Mouse (Mus musculus) layer of hippocampus, adult 9-10 months (tissue): ENCODE measurements at regions not wholly inside any gene's neighbourhood (a gene's known extent, or its start where the extent isn't known, plus 50 kb on each side); places are given as distances from the start of the nearest gene placed in this dataset.
"Not testable (repeated sequence)": the region's sequence is repeated elsewhere in the genome, so short reads cannot be mapped to it uniquely, and the experiment has no call there.

Source experiments
- DNase-seq: peaks from one replicate; pipeline ENCODE4 v3.0.0; 2022; ENCODE audit warnings: low spot score

DNA sequence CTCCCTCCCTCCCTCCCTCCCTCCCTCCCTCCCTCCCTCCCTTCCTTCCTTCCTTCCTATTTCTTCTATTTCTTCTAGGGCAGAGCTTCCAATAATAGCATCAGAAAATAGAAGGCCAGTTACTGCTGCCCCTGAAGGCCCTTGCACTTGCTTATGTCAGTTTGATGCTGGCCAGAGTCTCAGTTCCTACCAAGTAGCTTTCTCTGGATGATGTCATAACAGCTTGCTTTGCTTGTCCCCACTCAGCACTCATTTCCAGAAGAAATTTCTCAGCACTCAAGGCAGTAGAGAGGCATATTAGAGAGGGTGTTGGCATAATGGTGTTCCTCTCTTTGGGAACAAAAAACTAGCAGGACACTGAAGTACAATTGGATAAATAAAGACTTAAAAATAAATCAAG is 811.6 kb upstream of the 4930444P10Rik start:
- DNase-seq: no peak

DNA sequence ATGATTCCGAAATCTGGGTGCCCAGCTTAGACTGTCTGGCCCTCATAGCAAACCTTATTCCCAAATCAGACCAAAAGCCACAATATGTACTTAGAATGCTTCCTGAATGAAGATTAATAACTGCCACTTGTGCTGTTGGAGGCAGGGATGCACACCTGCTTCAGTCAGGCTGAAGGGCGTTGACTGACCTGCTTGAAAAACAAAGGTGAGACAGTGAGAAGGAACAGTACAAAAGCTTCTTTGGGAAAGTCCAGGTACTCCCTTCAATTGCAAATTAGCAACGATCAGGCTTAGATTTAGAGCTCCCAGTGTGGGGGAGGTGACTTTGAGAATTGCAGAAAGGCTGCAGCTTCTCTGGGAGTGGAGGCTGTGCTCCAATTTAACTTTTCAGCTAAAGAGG is 775.3 kb upstream of the 4930444P10Rik start:
- DNase-seq: not testable (repeated sequence)

DNA sequence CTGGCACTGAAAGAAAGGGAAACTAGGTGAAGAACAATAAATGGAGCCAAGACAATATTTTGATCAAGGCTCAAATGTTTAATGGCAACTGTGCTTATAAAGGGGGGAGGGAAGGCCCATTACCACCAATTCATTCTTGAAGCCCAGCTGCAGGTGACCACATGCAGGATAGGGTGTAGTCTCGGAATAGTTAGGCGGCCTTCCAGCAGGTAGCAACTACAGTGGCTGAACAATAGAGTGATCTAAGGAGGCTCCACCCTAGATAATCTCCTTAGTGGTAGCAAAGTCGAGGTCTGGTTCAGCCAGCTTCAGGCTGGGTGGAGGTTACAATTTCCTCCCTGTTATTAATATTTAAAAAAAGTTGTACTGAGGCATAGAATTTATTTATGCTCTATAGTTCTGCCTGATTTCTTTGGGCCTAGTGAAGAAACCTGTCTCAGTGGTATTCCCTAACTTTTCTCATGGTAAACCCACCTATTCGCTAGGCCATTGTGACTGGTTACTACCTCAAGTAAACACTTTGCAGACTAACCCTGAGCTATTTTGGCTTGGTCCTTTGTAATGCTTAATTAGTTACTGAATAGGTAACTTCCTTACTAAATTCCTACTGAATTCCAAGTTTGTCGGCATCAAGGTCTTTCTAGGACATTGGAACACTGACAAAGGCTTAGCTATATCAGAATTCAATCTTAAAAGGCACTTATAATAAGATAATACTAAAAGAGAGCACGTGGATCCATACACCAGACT is 774.1 kb upstream of the 4930444P10Rik start:
- not testable (repeated sequence) for DNase-seq

DNA sequence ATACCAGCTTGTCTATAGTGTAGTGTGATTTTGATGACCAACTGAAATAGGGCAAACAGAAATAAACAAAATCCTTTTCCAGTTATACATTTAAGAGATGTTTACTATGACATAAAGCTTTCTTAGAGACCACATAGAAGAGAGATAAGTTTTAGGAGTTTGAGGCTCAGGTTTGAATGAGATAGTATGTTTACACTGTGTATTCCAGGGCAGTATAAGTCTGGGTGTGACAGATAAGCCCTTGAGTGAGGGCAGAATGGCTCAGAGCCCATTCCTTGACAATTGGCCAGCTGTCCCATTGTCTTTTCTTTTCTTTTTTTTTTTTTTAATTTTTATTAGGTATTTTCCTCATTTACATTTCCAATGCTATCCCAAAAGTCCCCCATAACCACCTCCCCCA is 744.0 kb upstream of the 4930444P10Rik start:
- DNase-seq: no peak

DNA sequence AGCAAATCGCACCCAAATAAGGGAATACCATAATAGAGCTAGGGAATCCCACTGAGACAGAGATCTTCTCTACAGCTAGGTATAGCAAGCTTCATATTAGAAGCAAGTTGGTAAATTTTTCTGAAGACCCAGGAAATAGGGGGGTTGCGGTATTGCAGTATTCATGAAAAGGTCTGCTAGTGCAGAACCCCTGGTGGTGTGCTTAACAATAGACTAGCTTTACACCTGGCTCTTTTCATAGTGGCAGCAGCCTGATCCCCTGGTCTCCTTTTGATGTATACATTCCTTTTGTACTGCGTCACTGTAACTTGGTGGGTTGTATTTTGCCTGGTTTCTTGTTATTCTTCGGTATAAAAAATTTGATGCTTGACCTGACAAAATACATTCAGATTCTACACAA is 731.6 kb upstream of the 4930444P10Rik start:
- DNase-seq: not testable (repeated sequence)

DNA sequence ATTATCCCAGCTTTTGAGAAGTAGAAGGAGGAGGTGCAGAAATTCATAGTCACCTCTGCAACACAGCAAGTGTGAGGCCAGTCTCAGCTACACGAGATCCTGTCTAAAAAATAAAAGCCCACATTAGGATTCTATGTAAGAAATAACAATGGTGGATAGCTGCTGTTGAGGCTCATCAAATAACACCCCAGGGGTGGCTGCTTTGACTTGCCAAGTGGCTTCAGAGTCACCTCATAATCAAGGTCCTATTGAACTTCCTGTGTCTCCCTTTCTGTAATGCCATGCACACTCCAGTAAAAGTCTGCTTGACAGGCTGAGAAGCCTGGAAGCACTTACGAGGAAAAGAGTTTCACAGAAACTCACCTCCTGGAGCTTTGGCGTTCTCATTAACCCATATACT is 730.9 kb upstream of the 4930444P10Rik start:
- no peak for DNase-seq

DNA sequence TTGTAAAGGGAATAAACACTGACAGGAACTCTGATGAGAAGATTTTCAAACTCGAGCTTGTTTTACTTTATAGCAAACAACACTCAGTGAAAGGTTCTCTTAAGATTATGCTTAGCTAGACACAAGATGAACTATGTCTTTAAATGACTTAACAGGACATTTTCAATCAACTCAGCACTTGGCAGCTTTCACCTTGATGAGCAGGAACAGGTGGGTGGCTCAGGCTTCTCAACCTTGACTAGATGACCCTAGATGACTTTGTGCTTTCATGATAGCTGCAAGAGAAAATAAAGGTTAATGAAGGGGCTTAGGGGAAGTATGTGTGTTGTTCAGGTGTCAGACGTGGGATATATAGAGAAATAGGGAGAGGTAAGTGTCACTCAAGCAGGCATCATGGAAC is 728.1 kb upstream of the 4930444P10Rik start:
- no peak for DNase-seq

DNA sequence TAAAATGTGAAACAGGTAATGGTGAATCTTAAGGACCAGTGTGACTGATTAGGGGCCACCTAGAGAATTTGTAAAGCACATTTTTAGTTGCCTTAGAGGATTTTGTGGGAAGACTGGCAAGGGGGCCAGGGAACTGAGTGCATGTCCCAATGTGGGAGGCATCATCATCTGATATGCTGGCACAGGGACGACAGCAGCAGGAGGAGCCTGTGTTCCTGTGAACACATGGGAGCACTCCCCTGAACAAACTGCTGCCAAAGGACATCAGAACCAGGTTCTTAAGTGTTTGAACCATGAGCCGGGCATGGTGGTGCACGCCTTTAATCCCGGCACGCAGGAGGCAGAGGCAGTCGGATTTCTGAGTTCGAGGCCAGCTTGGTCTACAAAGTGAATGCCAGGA is 723.4 kb upstream of the 4930444P10Rik start:
- DNase-seq: peak; percentile 36

DNA sequence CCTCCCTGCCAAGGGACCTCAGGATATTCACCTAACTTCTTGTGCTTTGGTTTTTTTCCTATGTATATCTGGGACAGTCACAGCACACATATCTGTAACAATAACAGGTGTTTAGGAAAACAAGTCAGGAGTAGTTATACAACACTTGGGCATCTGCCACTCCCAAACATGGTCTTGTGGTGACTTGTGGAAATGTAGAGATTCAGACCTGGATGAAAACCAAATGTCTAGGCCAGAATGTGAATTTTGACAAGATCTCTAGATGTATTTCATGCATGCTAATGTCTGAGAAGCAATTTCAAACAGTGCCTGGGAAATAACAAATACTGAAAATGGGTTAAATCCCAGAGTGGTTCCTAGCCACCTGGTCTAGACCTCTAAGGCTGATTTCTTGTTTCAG is 722.6 kb upstream of the 4930444P10Rik start:
- DNase-seq: no peak

DNA sequence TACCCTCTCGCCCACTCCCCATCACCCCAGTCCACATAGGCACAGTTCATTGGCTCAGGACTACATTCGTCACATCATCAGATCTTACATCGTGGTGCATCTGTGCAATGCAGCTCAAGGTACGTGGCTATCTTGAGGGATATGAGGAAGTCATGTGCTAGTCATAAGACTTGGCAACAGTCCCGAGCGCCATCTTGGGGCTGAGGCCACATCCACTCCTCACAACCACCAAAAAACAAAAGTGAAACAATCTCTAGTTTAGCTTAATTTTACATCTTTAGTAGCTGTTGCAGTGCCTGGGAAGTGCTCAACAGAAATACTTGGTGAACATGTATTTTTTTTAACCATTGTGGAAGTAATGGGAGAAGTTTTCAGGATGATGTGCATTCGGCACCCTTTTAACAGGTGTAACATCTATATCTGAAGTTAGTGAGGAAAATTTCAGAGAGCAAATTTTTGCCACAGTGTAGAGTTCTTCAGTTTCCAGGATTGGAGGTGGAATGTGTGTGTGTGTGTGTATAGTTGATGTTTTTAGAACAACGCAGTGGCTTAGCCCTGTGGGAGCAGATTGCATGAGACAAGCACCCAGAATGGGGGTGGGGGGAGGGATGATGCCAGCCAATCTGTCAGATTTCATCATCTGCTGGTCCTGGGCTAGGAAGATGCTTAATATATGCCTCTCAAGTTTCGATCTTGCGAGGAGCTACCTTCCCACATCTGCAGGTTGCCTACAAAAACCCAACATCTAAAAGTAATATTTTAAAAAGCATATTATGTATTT is 716.4 kb upstream of the 4930444P10Rik start:
- DNase-seq: no peak

DNA sequence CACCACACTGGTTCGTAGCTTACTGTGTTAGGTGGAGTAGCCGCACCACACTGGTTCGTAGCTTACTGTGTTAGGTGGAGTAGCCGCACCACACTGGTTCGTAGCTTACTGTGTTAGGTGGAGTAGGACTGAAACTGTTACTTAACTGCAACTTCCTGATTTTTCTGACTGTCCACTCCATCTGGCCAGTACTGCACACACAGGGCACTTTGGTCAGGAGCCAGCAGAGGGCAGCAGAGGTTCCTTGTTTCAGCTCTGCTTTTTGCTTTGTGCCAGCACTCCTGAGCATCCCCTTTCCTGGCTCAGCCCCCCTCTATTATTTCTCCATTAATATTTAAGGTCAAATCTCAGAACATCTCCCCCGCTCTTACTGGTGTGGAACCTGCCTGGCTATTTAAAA is 705.2 kb upstream of the 4930444P10Rik start:
- DNase-seq: peak; percentile 87

DNA sequence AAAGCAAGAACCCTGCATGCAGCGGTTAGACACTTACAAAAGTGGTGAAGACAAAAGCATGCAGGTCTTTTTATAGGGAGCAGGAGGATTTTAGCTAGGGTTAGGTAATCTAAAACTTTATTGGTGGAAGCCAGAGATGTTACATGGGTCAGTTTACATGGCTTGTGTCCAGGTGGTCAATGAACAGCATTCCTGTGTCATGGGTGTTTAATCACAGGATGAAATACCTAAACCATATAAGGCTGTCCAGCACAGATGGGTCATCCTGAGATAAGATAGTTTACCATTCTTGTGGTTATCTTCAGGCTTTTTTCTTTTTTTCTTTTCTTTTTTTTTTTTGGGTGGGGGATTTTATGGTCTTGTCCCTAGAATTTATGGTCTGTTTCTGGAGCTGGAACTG is 703.3 kb upstream of the 4930444P10Rik start:
- no peak for DNase-seq

DNA sequence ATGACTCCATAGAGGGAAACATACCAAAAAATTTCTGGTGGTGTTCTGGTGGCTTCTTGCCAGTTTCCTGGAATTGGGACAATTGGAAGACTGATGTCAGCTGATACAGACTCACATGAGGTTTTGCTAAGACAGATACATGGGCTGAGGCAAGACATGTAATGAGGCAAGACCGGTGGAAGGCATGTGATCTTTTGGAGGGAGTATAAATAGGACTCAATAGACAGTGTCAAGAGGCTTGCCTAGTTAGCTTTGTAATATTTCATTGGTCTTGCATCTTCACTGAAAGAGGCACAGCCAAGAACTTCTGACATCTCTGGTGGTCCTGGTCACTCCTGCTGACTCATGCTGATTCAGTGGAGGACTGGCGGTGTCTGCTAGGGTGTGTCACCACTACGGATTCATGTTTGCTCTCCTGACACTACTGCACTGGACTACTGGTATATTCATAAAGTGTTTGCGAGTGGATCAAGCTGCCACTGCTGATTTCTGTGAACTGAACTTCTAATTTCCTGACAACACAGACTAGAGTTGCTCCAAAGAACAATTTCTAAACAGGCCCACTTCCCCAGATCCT is 697.7 kb upstream of the 4930444P10Rik start:
- no peak for DNase-seq

DNA sequence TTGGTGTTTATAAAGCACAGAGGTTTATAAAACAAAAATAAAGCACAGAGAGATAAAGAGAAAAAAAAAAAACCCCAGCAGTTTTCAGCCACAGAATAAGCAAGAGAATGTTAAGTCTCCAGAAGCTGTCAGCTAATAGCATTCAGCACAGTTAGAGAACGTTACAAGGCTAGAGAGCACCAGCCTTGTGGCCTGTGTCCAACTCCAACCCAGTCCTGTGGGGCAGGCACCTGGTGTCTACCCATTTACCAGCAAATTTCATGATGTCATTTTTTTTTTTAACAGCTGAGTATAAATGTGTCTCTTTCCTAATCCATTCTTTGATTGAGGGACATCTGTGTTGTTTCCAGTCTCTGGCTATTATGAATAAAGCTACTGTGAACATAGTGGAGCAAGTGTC is 686.7 kb upstream of the 4930444P10Rik start:
- no peak for DNase-seq

DNA sequence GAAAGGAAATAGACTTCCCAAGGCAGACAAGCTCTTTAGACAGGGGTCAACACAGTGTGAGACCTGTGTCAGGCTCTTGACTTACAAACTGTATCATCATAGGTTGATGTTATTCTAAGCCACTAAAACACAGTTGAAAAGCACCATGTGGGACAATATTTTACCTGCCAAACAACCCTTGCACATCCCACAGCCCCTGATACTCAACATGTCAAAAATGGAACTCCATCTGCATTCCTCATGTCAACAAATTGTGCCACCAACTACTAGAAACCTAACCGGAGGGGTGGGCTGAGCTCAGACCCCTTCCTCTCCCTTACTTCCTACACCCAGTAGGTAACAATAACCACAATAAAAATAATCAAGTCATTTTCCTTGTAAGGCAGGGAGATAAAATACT is 667.8 kb upstream of the 4930444P10Rik start:
- no peak for DNase-seq
